Mouse (Mus musculus): ENCODE measurements around the gene Slc9a8.
"Not testable (repeated sequence)": the region's sequence is repeated elsewhere in the genome, so short reads cannot be mapped to it uniquely, and the experiment has no call there.

Slc9a8 gene

DNA sequence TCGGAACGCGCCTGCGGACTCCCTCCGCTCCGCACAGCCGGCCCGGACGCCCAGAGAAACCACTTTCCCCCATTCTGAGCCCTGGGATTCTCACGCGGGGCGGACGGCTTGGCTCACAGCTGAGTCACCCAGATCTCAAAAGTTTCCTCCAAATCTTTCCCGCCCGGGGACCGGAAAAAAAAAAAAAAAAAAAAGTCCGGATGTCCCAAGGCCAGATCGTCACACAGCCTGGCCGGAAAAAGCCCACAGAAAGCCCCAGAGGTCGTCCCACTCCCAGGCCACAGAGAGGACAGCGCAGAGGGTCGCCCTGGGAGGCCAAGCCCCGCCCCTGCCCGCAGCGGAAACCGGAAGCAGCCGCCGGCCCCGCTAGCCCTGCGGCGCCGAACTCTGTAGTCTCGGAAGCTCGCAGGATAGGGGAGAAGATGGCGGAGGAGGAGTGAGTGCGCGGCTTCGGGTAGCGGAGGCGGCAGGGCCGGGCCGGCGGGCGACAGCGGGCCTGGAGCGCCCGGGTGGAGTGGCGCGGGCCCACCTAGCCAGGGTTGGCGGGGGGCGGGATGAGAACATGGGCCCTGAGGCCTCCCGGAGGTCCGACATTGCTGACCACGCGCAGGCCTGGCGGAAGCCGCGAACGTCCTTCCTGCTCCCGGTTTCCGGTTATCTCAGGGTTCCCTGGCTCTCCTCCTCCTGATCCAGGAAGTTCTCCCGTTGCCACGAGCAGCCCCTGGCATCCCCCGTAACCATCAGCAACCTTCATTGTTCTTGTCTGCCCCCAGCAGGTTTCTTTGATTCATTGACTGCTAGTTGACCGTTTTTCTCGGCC is at the start of gene Slc9a8:
TSS of gene Slc9a8 (plus strand) at position 383 of the 820 bp plus-strand sequence.
- peak; percentile 96 for DNase-seq (ENCODE audit: low spot score in 2 of 2)

DNA sequence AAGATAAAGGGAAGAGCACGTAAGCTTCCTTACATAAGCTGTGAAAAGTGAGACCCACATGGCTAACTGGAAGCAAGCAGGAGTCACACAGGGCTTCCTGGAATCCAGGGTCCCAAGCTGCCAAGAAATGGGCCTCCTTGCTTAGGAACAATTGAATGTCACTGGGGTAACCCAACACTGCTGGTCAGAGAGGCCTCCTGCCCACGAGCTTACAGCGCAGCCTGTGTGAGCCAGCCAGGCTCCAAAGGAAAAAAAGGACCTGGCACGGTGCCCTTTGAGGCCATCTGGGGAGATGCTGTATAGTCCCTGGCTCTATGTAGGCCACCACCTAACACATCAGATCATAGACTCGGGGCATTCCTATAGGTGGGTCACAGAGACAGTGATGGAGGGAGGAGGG is 48.2 kb upstream of the Slc9a8 start:
- DNase-seq (ENCODE audit: low spot score in 2 of 2) = peak; percentile 67 to 71

DNA sequence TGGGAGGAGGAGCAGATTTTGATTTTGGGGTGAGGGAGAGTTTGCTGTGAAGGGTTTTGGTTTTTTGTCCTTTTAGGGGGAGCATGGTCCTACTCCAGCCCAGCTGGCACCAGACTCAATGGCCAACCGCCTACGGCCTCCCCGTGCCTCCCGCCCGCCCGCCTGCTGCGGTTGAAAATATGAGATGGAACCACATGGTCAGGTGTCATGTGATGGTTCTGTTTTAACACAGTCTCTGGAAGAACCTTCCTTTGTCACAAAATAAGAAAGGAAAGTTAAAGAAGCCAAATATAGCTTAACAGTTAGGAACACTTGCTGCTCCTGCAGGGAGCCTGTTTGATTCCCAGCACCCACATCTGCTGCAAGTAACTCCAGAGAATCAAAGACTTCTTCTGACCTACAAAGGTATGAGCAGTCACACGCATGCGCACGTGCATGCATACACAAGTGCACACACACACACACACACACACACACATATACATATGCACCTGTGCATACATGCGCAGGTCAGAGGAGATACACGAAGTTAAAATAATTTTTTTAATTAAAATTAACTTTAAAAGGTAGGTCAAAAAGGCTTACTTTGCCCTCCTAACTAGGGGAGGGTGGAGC is 47.2 kb upstream of the Slc9a8 start:
- no peak for DNase-seq (ENCODE audit: low spot score in 2 of 2)

DNA sequence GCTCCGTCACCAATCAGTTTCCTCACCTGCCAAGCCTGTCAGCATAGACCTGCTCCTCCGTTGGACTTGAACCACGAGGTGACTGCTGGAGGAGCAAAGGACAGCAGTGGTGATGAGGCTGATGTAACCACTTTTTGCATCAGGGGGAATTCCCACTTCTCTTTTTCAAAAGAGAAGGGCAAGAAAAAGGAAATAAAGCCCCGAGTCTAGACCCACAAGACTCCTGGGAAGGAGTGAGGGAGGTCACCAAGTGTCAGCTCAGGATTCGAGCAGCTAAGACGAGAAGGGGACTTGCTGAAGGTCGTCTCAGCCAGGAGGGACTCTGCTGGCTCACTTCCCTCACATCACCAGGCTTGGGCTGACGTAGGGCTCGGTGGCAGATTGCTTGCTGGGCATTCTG is 46.4 kb upstream of the Slc9a8 start:
- DNase-seq (ENCODE audit: low spot score in 2 of 2) = peak in 1 of 2 experiments; percentile 49

DNA sequence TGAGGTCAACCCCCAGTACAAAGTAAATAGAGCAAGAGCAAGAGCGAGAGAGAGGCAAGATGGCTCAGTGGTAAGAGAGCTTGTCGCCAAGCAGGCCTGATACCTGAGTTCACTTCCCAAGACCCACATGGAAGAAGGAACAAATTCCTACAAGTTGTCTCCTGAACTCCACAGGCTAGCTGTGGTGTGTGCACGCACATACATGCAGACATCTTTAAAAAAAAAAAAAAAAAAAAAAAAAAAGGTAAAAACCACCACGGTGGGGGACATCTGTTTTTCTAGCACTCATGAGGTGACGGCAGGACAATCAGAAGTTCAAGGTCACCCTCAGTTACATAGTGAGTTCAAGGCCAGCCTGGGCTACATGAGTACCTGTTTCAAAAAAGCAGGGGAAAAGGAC is 45.8 kb upstream of the Slc9a8 start:
- DNase-seq (ENCODE audit: low spot score in 2 of 2) = no peak

DNA sequence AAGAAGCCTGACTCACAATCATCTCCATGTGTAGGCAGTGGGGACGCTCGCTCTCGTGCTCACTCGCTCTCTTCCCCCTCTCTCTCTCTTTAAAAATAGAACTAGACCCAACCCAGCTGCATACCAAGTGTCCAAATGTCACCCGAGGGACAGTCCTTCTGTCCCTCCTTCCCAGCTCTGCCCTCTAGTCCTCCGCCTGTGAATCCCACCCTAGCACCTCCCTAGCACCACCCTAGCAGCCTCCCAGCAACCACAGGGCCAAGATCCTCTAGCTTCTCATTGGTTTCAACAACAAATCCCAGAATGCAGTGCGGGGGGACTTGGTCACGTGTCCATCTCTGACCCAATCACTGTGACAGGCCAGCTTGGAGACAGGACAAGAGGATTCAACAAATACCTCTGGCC is 45.4 kb upstream of the Slc9a8 start:
- DNase-seq (ENCODE audit: low spot score in 2 of 2) = peak; percentile 65 to 71

DNA sequence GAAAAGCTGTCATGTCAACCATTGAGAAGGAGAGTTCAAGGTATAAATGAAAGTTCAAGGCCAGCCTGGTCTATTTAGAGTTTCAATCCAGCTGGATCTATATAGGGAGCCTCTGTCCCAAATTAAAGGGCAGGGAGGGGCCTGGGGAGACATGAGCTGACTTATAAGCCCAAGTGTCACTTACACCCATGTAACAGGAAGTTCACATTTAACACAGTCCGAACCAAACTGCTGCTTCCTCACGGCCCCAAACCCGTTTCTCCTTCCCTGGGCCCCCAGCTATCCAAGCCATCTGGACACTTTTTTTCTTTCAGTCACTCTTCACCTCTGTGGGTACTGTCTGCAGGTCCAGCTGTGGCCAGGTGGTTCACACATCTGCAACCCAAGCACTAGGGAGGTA is 43.8 kb upstream of the Slc9a8 start:
- no peak for DNase-seq (ENCODE audit: low spot score in 2 of 2)

DNA sequence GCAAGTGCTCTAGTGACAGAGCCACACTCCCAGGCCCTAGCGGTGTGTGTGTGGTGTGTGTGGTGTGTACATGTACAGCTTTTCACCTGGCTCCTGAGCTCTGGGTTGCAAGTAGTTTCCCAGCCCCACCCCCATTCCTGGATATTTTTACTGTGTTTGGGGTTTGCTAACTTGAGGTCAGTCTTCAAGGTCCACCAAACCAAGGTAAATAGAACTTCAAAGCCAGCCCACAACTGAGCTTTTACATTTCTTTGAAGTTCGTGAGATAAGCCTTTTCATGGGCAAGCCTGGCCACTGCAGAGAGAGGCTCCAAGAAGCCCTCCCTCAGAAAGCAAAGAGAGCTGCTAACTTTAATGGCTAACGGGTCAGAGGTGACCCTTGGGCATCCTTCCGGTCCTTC is 42.5 kb upstream of the Slc9a8 start:
- DNase-seq (ENCODE audit: low spot score in 2 of 2) = no peak

DNA sequence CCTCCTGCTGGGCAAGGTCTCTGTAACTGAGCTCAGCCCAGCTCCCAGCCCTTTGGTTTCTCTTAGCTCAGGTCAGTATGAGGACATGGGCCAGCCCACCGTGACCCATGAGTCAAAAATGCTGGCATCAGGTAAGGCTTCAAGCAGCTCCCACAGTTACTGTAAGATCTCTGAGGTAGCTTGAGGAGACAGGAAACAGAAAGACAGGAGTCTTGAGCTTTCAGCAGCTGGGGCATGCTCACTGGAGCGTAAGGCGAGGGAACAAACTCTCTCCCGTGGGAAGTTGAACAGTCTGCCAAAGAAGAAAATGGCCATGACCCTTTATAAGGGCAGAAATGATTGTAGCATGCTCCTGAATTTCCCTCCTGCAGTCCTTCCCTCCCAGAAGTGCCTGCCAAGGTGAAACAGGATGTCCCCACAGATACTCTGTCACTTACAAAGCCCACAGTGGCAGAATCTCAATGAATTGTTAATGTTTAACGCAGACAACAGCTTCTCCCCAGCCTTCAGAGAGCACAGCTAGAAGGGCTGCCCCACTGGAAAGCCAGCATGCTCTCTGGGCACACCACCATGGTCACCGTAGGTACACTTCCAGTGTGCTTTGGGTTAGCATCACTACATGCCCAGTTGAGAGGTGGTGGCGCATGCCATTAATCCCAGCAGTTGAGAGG is 40.8 kb upstream of the Slc9a8 start:
- no peak for DNase-seq (ENCODE audit: low spot score in 2 of 2)

DNA sequence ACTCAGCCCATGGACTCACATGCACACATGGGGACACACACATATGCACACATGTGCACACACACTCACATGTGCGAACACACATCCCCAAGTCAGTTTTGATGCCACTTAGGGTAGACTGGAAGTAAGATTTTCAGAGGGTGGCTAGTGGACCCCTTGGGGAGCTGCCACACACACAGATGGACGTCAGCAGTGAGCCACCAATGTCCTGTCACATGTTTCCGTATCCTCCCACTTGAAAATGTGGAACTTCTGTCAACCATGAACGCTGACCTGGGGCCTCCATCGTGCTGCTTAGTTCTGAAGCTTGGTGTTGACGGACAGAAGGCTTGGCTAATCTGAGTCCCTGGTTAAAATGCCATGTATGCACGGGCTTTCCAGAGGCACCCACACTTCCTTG is 39.9 kb upstream of the Slc9a8 start:
- DNase-seq (ENCODE audit: low spot score in 2 of 2) = no peak

DNA sequence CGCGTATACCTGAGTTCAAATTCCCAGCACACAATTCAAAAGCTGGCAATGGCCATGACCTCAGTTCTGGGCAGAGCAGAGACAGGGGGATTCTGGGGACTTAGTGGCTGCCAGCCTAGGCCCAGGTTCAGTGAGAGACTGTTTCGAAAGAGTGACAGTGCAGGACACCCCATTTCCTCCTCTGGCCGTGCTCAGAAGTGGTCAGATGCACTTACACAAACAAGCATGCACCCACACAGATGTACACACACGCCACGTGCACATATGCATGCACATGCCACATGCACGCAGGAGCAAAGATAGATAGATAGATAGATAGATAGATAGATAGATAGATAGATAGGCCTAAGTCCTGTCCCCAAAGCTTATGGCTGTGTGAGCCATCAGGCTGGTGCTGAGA is 39.1 kb upstream of the Slc9a8 start:
- DNase-seq (ENCODE audit: low spot score in 2 of 2) = no peak

DNA sequence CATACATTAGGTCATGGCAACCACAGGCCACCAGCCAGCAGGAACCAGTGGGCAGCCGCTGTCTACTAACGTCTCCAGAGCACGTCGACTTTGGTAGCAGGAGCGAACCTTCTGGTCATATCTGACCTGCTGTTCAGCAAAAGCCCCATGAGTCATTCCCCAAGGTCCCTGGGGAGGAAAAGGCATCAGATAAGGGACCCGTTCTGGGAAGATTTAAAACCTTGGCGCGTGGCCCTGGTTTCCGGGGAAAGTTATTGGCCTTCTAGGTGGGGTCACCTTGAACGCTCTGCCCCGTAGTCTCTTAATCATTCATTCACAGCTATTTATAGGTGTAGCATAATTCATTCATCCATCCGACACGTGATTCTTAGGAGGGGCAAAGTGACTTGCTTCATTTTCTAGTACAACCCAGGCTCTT is 37.8 kb upstream of the Slc9a8 start:
- DNase-seq (ENCODE audit: low spot score in 2 of 2) = peak; percentile 79 to 85

DNA sequence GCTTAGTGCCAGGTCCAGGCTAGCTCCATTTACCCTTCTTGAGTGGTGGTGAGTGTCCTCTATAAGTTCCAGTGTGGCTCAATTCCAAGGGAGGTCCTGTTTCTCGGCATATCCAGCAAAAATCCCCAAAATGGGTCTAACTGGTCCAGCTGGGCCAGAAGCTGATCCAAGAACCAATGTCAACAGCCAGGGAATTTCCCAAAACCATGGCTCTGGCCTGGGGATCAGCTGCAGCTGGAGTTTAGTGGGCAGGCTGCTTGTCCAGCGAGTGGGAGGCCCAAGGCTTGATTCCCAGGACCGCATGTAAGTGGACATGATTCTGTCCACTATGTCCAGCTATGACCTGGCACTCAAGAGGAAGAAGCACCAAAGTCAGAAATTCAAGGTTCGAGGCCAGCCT is 35.1 kb upstream of the Slc9a8 start:
- DNase-seq (ENCODE audit: low spot score in 2 of 2) = peak; percentile 62 to 75

DNA sequence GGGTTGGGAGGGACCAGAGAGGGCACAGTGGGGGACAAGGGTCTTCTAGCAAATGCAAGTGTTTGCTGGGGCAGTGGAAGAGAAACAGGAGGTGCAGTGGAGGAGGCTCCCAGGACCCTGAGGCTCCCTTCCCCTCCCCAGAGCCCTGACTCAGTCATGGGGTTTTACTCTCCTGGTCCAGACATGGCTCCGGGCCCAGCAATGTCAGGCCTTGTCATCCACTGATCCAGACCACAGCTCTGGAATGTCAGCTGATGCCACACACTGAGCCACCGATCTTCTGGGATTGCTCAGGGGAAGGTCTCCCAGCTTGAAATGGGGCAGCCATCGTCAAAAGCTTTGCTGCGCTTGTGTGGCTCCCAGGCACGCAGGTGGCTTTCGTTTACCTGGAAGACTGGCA is 34.5 kb upstream of the Slc9a8 start:
- DNase-seq (ENCODE audit: low spot score in 2 of 2) = no peak

DNA sequence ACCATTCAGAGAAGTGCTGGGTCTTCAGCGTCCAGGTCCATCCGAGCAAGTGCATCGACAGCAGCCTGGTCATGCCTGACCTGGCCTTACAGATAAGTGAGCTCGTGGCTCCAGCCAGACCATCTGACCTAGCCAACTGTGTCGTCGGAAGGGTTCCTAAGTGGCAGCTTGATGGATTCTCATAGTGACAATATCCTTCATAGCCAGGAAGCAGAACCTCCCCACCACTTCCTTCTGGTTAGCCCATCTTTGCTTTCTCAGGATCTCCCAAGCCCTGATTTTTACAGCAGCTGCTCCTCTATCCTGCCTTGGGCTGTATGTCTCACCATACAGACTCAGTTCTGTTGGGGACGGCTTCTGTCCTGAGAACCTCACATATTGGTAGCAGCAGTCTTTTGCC is 27.1 kb upstream of the Slc9a8 start:
- no peak for DNase-seq (ENCODE audit: low spot score in 2 of 2)

DNA sequence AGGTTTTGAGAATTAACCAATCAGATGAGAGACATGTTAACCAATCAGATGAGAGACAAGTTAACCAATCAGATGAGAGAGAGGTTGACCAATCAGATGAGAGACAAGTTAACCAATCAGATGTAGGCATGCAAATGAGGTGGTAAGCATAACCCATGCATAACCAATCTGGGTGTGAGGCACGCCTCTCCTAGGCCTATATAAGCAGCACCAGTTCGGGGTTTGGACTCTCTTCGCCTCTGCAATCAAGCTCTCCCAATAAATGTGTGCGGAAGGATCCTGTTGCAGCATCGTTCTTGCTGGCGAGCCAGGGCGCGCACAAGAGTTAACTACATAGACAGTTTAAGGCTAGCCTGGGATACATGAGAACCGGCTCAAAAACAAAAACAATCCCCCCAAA is 25.1 kb upstream of the Slc9a8 start:
- DNase-seq (ENCODE audit: low spot score in 2 of 2) = not testable (repeated sequence)

DNA sequence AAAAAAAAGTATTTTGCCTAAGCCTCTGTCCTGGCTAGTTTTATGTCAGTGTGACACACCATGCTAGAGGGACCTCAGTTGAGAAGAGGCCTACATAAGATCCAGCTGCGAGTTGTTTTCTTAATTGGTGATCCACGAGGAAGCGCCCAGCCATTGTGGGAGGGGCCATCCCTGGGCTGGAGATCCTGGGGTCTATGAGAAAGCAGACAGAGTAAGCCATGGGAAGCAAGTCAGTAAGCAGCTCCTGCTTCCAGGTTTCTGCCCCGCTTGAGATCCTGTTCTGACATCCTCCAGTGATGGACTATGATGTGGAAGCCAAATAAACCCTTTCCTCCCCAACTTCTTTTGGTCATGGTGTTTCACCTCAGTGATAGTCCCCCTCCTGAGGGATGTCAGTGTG is 22.5 kb upstream of the Slc9a8 start:
- DNase-seq (ENCODE audit: low spot score in 2 of 2) = no peak

DNA sequence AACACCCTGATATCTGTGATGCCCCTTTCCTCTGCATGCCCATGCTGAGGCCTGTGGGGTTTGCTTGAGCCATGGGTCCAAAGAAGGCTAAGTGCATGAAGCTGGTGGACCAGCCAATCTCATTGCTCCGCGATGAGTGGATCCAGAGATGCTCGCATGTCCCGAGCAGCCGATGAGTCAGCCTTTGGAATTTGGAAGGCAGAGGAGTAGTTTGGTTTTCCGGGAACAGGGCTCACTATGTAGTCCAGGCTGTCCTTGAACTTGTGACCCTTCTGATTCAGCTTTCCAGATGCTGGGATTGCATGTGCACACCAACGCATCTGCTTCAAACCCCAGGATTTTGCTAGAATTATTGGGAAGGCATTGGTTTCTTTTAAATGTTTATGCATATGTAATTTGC is 21.9 kb upstream of the Slc9a8 start:
- DNase-seq (ENCODE audit: low spot score in 2 of 2) = peak in 1 of 2 experiments; percentile 30

DNA sequence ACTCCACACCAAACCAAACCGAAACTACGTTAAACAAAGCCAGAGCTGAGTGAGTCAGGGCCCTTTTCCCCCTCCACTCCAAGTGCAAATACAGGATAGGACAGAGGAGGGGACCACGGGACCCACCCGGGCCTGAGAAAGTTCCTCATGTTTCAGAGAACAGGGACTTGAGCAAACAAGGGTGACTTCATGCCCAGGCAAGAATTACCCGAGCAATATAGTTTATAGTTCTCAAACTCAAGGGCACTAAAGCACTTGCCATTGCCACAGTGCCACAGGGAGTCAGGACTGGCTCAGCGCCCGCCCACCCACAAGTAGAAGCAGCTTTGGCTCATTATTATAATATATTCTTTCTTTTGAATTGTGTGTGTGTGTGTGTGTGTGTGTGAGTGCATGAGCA is 18.4 kb upstream of the Slc9a8 start:
- no peak for DNase-seq (ENCODE audit: low spot score in 2 of 2)

DNA sequence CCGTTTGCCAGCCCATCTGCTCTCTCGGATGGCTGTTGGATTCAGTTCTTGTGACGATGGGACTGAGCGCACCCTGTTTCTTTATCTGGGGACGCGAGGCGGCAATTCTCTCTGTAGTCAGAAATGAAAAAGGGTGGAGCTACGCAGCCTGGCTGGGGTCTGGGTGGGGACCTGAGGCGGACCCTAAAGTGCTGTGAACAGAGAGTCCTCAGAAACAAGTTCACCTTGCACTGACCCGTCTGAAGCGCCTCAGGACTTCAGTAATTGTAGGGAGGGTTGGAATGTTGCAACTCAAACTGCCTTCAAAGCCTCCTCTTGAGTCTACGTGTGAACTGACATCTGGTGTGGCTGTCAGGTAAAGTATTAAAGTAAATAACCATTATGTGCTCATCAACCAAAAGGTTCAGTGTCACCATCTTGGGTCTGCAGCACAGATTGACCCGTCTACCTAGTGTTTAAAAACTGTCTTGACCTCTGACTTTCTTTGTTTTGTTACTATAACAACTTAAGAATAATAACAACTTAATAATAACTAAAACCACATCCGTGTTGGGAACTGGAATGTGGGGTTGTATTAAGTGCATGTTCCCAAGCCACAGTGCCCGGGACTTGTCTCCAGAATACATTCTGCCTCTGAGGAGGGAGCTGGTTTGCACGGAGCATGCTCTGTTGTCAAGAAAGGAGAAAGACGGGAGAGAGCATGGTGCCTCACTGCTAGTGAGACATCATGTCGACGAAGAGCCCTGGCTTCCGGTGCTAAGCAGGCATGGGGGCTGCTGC is 16.2 kb upstream of the Slc9a8 start:
- no peak for DNase-seq (ENCODE audit: low spot score in 2 of 2)

DNA sequence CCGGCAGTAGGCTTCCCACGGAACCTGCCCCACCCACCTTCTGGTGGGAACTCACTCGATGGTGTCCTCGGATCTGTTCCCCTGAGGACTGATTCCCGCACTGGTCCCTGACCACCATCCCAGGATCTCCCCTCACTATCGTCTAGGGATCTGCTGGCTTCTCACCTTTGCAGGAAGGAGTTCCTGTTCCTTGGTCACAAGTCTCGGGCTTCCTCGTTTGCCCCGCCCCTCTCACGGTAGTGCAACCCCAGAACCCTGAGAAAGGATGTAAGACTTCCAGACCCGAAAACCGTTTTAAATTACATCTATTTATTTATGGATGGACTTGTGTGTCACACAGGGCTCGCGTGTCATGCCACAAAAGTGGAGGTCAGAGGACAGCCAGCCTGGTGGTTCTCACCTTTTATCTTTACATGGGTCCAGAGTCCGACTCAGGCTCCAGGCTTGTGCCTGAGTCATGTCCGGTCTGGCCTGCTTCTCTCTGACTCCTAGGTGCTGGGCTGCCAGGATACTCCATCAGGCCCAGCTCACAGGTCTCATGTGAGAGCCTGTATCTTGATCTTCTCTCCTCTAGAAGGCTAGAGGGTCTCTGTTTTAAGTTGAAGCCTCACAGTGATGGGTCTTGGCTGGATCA is 14.1 kb upstream of the Slc9a8 start:
- DNase-seq (ENCODE audit: low spot score in 2 of 2) = no peak

DNA sequence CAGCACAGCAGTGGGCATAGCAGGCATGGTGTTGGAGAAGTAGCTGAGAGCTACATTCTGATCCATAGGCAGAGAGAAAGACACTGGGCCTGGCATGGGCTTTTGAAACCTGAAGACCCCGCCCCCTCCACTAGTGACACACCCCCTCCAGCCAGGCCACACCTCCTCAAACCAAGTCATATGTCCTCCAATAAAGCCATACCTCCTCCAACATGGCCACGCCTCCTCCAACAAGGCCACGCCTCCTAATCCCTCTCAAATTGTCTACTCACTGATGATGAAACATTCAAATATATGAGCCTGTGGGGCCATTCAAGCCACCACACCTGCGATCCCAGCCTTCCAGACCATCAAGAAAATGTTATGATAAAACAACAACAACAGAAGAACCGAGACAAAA is 7.1 kb upstream of the Slc9a8 start:
- DNase-seq (ENCODE audit: low spot score in 2 of 2) = no peak

All from heart, adult 9 months (tissue).